Mouse (Mus musculus): Measurements from ENCODE around the gene Zfp628. TPM values are rescaled to one million over a fixed set of nuclear protein-coding genes. Genes with fewer than 3 reads are reported as not detected.
A peak's percentile ranks its signal among the peaks of the same experiment; 100 is the strongest.

The Zfp628 gene
- total RNA-seq, 2 experiments from 2014 or later: 13.9 to 17.2 TPM

GRCm38 (mm10) chr7:4917494-4917893 is 2.5 kb downstream of the Zfp628 start:
- no peak for DNase-seq (ENCODE audit: low spot score in 2 of 2)

- DNase-seq (ENCODE audit: low spot score in 2 of 2): no peak
These were observed 3.7 kb downstream of the Zfp628 start for GRCm38 (mm10) chr7:4918681-4919080.

- DNase-seq (ENCODE audit: low spot score in 2 of 2): no peak
These were observed 4.1 kb downstream of the Zfp628 start for GRCm38 (mm10) chr7:4919096-4919495.

GRCm38 (mm10) chr7:4919971-4920370 is 5.0 kb downstream of the Zfp628 start:
- no peak for DNase-seq (ENCODE audit: low spot score in 2 of 2)

GRCm38 (mm10) chr7:4920496-4920895 is 5.5 kb downstream of the Zfp628 start:
- DNase-seq (ENCODE audit: low spot score in 2 of 2): no peak

GRCm38 (mm10) chr7:4920976-4921823 is 6.2 kb downstream of the Zfp628 start:
- DNase-seq (ENCODE audit: low spot score in 2 of 2): no peak

GRCm38 (mm10) chr7:4921824-4922482 is 6.9 kb downstream of the Zfp628 start, which contains the start of gene Nat14:
Gene Nat14, plus strand, starts transcription at chr7:4922028.
- DNase-seq (ENCODE audit: low spot score in 2 of 2): no peak

GRCm38 (mm10) chr7:4922508-4922907 is 7.5 kb downstream of the Zfp628 start:
- DNase-seq (ENCODE audit: low spot score in 2 of 2): peak; percentile 53 to 59

- no peak for DNase-seq (ENCODE audit: low spot score in 2 of 2)
These were observed 8.0 kb downstream of the Zfp628 start for GRCm38 (mm10) chr7:4922931-4923565.

- DNase-seq (ENCODE audit: low spot score in 2 of 2): peak; percentile 46 to 48
These were observed 8.8 kb downstream of the Zfp628 start for GRCm38 (mm10) chr7:4923586-4924364.

- no peak for DNase-seq (ENCODE audit: low spot score in 2 of 2)
These were observed 9.5 kb downstream of the Zfp628 start for GRCm38 (mm10) chr7:4924483-4924882.

GRCm38 (mm10) chr7:4924891-4925301 is 9.9 kb downstream of the Zfp628 start:
- DNase-seq (ENCODE audit: low spot score in 2 of 2): no peak

GRCm38 (mm10) chr7:4925441-4926381 is 10.7 kb downstream of the Zfp628 start, which contains the start of gene Ssc5d:
Gene Ssc5d, plus strand, starts transcription at chr7:4925785.
- no peak for DNase-seq (ENCODE audit: low spot score in 2 of 2)

- no peak for DNase-seq (ENCODE audit: low spot score in 2 of 2)
These were observed 11.8 kb downstream of the Zfp628 start for GRCm38 (mm10) chr7:4926849-4927248.

GRCm38 (mm10) chr7:4927711-4928110 is 12.7 kb downstream of the Zfp628 start:
- no peak for DNase-seq (ENCODE audit: low spot score in 2 of 2)

GRCm38 (mm10) chr7:4928323-4928722 is 13.3 kb downstream of the Zfp628 start:
- DNase-seq (ENCODE audit: low spot score in 2 of 2): no peak

- DNase-seq (ENCODE audit: low spot score in 2 of 2): no peak
These were observed 18.1 kb downstream of the Zfp628 start for GRCm38 (mm10) chr7:4933103-4933502.

GRCm38 (mm10) chr7:4934160-4934914 is 19.3 kb downstream of the Zfp628 start:
- no peak for DNase-seq (ENCODE audit: low spot score in 2 of 2)

- DNase-seq (ENCODE audit: low spot score in 2 of 2): no peak
These were observed 21.8 kb downstream of the Zfp628 start for GRCm38 (mm10) chr7:4936832-4937231.
